Mouse (Mus musculus) erythroblast, adult 5-6 weeks (primary cell): Measurements from ENCODE around the gene Kit. TPM values are rescaled to one million over a fixed set of nuclear protein-coding genes. Genes with fewer than 3 reads are reported as not detected.
A peak's percentile ranks its signal among the peaks of the same experiment; 100 is the strongest.

ENCODE experiments used
- ATAC-seq: replicated peaks from 2 replicates; pipeline ENCODE4 v1.8.0; 2016; ENCODE audit warnings: moderate number of reproducible peaks, mild to moderate bottlenecking, moderate TSS enrichment, inconsistent platforms; ENCODE audit not compliant: poor library complexity, low FRiP score, severe bottlenecking
- total RNA-seq, 2 experiments: library from RNA; stranded (forward) in 1 of 2; stranded (reverse) in 1 of 2; fragments of 150-400 nt in 1 of 2; fragments of 200-764, 138-1000 nt in 1 of 2; gene quantifications; 2 replicates each; pipeline versions ENCODE4 v1.2.3 to v1.2.4; 2015 to 2017; ENCODE audit warnings: low replicate concordance in 2 of 2

The Kit gene
- total RNA-seq (2015; ENCODE audit: low replicate concordance) (33.9 and 39.4 TPM in 2 replicates), total RNA-seq (2017; ENCODE audit: low replicate concordance) (12.2 and 19.9 TPM in 2 replicates)

DNA sequence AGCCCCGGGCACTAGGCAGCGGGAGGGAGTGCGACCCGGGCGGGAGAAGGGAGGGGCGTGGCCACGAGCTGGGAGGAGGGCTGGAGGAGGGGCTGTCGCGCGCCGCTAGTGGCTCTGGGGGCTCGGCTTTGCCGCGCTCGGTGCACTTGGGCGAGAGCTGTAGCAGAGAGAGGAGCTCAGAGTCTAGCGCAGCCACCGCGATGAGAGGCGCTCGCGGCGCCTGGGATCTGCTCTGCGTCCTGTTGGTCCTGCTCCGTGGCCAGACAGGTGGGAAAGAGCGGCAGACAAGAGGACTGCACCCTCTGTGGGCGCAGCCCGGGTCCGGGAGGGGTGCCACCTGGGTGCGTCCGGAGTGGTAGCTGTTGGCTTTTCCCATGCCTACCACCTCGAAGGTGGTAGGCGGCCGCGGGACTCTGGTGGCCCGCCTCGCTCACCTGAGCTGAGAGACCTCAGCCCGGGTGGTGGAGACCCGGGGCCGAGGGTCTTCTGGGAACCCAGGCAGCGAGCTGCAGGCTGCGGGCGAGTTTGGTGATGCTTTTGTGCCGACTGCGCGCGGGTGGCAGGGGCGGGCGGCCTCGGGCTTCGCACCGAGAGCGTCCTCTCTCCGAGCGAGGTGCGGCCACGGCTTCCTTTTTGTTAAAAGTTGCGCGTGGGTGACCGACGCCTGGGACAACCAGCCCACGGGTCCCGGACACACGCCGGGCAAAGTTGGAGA, at the start of gene Kit:
TSS of gene Kit (plus strand) at position 65 of the 715 bp plus-strand sequence.
- ATAC-seq, result peak; percentile 62; the same call in 1 of the 2 replicates

DNA sequence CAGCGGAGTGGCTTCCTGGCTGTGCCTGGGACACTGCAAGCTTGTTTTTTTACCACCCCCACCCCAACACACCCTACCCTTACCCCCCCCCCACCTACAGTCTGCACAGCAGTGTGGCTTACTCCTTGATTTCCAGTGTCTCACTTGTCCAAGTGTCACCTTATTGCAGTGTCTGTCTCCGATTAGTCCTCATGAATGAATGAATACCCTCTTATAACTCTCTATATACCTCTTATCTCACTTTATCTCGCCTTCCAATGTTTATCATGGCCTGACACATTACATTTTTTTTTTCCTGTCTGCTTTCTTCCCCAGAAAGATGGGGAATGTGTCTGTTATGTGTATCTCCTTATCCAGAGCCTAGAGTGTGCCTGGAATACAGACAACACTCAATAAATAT, 38.6 kb upstream of the Kit start:
- no peak for ATAC-seq

DNA sequence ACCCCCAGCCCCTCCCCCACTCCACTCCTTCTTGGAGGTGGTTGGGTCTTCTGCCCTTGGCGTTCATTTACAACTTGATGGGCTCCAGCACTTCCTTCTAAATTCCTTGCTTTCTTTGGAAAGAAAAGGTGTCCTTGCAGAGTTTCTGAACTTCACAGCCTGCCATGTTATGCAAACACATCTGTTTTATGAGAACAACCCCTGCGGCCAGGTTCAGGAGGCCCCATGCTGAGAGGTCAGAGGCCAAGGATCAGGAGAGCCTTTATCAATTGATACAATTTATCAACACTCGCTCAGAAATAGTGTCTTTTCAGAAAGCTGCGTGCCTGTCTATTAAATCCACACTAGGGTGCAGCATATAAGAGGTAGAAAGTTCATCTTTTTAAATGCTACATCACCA, 37.0 kb upstream of the Kit start:
- ATAC-seq, result no peak

DNA sequence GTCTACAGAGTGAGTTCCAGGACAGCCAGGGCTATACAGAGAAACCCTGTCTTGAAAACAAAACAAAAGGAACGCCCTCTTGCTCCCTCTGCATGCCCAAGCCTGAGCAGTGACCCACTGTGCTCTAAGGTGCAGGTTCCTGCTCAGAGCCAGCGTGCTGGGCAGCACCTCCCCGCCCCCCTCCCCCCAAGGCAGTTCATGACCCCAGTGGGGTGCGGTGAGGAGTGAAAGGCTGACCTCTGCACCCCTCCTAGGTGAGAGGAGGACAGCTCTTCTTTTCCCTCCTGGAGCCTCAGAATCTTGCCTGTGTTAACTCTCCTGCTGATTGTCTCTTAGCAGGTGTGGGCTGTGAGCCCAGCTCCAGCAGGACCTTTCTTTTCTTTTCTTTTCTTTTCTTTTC, 36.3 kb upstream of the Kit start:
- ATAC-seq, result no peak

DNA sequence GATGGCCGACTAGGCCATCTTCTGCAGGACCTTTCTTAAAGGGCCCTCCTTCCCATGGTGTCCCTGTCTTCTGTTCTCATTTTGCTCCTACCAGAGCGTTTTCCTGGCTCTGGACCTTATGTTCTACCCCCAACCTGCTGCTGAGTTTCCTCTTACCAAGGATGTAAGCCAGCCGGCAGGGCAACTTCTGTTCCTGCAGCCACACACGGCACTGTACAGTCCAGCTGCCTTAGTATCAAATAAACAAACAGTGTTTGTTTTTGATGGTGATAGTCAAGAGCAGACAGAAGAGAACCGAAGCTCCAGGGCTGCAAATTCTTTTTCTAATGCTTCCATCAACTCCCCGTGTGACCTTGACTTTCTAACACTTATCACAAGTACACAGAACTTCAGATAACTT, 35.6 kb upstream of the Kit start:
- no peak for ATAC-seq

DNA sequence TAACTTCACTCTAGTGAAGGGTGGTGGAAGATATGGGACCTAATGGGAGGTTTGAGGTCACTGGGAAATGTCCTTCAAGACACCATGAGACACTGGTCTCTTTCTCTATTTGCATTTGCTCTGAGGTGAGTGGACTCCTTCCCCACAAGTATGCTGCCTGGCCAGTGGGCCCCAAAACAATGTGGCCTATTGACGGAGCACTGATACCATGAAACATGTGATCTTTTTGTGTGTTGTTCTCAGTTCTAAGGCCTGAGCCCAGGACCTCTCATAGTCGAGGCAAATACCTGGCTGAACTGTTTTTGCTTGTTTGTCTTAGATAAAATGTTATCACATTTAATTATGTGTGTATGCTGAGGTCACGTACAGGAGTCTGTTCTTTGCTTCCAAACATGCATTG, 31.0 kb upstream of the Kit start:
- no peak for ATAC-seq

DNA sequence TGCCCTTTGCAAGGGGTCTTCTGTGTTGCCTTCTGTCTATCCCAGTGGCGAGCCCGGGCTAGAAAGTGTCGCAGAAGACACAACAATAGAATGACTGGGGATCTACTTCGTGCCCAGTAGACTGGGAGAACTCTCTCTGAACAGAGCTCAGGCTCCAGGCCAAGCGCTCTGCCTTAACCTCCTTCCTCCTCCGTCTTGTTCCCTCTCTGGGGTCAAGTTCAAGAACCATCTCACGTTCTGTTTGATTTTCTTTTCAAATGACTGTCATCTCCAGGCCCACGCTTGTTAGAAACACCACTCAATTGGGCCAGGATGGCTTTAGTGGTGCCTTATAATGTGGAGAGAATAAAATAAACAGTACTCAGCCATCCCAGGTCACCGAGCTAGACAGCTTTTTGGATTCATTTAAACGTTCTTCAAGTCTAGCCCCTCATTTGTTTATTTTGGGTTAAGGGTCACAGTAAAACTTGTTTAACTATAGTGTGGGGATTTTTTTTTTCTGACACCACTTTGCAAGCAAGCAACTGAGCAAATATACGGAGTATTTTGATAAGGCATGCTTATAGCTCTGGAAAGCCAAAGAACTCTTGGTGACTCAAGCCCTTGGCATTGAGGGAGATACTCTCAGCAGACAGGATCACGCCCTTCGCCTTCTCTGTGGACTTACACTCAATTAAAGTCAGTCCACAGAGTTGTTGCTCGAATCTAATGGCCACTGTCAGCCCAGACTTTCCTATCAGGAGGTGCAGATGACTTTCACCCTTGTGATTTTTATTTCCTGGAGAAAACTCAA, 30.0 kb upstream of the Kit start:
- ATAC-seq, result no peak

DNA sequence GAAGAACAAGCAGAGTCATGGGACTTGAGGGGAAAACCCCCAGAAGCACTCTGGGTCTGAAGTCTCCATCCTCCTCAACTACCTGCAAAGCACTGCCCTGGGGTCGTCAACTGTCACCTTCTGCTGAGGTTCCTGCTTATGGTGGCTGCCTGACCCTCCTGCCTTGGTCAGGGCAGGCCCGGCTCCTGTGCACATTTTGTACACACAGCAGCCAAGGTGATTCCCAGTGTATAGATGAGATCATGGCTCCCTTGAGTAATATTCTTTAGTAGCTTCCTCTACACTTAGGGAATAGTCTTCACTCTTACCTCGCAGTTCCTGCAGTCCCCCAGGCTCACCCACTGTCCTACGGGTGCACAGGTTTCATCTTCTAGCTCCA, 29.5 kb upstream of the Kit start:
- ATAC-seq, result no peak

DNA sequence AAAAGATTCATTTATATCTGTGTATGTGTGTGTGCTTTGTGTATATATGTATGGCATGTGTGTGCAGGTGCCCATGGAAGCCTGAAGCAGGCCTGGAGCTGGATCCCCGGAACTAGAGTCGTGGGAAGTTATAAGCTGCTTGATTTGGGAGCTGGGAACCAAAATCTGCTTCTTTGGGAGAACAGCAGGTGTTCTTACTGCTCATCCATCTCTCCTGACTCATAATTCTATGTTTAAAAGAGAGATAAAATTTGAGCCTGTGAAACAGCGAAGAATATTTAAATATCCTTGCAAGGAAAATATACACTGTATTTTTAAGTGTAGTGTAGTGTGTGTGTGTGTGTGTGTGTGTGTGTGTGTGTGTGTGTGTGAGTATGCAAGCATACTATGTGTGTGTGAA, 21.7 kb upstream of the Kit start:
- no peak for ATAC-seq

DNA sequence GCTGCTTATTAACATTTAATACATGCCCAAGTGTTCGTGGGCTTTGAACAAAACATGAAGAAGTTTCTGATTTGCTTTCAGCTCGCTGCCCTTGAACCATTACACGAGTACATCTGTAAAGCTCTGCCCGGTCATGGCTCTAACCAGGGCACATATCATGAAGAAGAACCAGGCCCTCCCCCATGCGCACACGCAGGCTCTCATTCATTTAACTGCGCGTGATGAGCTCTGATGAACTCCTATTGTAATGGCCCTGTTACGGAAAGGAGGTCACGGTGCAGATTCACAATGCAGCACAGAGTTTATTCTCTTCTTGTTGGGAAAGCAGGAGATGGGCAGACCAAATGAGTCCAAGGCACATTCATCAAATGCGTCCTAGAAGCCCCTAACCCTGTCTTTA, 17.1 kb upstream of the Kit start:
- ATAC-seq, result no peak

DNA sequence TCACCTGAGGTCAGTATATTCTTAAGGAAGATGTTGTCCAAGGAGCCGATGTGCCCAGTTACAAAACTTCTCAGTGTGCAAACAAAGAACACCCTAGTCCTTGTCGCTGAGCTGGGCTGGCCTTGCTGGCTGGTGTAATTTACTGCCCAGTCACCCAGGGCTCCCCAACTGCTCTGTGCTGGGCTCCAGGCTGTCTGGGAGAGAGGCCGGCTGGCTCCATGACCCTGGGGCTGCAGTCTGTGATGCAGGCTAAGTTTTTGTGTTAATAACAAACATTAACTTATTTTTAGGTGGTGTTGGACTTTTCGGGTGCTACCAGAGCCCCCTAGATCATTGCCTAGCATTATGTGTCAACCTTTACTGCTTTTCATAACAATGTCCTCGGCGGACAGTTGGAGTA, 15.4 kb upstream of the Kit start:
- no peak for ATAC-seq

DNA sequence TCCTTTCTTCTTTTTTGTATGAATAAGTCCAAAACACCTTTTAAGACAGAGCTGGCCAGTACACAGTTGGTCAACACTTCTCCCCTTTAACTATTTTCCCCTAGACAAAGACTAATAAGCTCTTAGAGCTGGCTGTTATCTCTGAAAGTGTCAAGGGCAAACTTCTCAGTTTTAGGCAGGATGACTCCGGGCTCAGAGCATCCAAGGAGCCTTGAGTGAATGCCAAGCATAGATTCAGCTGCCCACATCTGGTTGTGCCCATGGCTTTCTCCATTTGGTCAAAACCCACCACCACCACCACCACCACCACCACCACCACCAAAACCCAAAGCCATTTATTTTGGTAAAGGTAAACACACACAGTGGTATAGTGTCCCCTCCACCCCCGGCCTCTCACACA, 13.5 kb upstream of the Kit start:
- no peak for ATAC-seq

DNA sequence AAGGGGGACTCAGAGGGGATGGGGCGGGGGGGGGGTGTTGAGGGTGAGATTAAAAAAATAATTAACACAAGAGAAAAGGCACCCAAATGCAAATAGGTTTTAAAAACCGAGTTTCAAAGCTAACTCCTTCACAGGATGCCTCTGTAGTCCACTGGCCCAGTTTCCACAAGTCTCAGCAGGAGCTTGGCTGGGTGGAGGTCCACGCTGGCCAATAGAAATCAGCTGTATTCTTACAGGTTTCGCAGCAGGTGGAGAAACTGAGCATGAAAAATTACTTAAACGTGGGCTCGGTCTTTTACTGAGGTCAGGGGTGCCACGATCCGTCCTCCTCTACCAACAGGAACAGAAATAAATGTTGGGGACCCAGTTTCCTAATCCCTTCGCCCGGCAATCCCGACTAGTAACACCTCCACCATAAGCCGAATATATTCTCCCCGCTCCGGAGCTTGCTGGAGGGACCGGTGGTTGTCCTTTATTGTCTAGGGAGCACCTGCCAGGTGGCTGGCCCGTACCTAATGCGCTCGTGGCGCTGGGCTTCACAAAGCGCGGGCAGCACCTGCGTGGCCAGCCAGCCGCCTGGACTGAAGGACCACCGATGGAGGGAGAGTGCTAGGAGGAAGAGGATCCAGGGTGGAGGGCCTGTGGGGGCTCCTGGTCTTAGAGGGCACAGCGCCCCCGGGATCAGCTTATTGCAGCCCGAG, 415 bp upstream of the Kit start:
- ATAC-seq, result no peak

DNA sequence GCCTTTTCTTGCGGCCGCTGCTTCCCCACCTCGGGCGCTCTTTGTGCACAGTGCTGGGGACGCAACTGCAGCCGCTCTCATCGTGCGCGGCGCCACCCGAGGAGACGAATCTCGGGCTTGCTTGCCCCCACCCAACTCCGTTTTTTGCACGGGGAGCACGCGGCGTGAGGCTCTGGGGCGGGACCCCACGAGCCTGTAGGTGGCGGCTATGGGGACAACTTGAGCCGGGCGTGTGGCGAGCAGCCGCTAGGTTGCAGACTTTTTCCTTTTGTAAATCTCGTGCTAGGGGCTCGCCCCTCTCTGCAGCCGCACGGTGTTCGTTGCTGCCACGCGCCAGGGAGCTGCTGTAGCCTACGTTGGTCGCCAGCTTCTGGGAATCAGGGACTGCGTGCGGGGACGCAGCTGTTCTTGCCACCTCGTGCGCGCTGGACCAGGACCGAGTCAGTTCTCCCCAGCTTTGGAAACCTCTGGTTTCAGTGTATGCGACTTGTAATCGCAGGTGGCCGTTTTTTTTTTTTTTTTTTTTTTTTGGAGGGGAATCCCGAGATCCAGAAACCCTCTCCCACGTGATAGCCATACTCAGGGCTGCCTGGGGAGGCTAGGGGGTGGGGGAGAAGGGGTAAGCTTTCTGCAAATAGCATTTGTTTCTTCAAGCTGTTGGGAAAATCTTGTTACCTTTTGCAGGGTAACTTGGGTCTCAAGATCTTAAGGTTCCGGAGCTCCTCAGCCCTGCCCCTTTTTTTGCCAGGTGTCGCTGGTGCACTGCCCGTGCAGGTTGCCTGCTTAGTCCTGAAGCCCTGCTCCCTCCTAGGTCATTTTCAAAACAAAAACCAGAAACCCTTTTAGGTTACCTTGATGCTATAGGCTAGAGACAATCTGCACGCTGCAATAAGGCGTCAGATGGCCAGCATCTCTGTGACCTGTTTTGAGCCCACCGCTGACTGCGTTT, 1.1 kb downstream of the Kit start:
- no peak for ATAC-seq

DNA sequence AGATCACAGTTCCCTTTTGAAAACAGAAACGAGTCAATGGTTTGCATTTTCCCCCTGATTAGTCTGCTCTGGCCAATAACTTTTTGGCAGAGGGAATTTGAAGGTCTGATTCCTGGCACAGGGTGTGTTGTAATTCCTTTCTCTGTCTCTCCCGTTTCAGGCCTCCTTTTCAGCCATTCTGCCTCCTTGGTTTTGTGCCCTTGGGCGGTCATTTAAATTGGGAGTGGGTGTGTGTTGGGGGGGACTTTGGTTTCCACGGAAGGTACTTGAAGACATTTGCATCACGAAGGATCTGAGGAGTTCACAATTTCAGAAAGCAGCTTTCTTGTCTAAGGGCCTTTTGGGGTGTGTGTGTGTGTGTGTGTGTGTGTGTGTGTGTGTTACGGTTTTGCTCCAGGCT, 2.0 kb downstream of the Kit start:
- ATAC-seq, result no peak

DNA sequence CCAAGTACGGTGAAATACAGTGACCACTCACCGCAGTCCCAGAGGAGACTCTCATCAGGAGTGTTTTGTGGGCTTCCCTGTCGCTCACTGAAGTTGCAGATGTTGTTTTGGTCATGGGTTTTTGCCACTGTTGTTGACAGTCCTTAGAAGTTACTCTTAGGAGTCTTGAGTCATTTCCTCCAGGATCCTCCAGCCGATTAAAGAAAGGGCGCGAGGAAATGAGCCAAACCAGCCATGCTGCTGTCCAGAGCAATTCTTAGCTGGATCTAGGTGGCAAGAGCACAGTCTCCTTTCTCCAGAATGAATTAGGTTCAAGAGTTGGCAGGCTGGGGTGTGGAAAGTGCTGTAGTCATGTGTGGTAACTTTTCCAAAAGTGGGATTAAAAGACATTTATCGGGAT, 3.4 kb downstream of the Kit start:
- no peak for ATAC-seq

DNA sequence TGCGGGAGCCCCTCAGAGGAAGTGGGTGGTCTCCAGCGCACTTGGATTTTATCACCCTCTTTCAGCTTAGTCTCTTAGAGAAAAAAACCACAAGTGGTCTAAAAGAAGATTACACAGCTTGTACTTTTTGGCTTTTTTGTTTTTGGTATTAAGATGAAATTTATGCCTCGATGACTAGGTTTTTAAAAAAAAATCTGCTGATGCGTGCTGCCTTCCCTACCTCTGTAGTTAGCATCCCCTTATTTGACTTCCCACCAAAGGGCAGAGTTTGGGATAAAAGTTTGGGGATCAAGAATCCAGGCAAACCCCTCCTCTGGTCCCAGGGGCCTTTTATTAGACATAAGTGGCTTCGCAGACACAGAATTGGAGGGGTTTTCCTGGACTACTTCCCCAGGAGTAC, 4.5 kb downstream of the Kit start:
- no peak for ATAC-seq

DNA sequence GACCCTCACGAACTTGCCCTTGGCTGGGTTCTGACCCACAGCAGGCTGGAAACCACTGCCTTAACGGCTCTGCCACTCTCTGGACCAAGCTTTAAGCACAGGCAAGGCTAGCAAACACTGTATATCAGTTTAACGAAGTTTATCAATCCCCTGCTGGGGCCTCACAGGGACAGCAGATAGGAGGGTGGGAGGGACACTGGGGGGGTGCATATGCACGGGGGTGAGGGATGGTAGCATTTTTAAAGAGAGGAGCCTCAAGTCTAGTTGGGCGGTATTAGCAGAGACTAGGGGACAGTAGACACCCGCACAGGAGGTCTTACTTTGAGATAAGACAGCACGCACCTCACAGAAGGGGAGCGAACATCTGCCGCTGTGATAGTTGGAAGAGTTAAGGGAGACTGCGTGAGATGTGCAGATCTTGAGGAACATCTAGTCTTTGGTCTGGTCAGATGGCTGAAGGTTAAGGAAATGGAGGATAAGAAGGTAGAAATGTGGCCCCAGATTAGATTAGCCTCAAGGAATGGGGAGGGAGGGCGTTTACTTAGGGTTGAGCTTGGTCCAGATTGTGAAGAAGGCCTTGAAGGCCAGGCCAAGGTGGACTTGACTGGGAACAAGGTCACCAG, 5.0 kb downstream of the Kit start:
- no peak for ATAC-seq

DNA sequence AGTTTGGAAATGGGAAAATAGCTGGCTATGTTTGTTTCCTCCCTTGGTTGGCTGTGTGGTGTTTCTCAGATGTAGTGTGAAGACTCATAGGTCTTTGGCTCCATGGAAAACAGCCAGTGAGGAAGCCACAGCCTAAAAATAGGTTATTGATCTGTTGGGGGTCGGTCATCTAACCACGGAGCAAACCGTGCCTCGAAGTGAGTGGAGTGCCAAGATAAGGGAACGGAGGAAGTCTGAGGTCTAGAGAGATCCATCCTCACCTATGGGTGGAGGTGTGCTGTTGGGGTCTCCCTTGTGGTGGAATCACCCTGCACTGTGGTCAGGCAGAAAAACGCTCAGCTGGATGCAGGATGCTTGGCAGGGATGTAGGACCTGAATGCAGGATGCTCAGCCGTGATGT, 7.2 kb downstream of the Kit start:
- no peak for ATAC-seq
